Mouse (Mus musculus): ENCODE measurements around the gene Spata25.

DNA sequence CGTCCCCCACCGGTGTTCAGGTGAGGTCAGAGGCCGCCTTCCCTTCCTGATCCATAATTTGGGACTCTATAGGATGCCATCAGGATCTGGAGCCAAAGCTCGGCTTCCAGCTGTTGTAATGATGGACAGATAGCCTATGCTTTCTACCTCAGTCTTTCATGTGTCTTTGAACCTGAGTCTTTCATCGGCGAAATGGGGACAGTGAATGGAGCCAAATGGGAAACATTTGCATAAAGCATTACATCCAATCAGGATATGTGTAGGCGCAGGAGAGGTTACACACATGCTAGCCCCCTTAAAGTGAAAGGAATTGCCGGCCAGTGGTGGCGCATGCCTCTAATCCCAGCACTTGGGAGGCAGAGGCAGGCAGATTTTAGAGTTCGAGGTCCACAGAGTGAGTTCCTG lies 5.2 kb downstream of the Spata25 start:
- no peak for TF ChIP-seq CTCF (IDR thresholded peaks at IDR 0.05; ENCODE audit: borderline replicate concordance, insufficient read depth, low read depth, low read length)
- TF ChIP-seq POLR2A (IDR thresholded peaks at IDR 0.05; ENCODE audit: borderline replicate concordance, insufficient read depth, low read length): no peak

Data from cerebellum, adult 2 months (tissue).